Mouse (Mus musculus): ENCODE data around the gene Gm8765.
"Not testable (repeated sequence)": the region's sequence is repeated elsewhere in the genome, so short reads cannot be mapped to it uniquely, and the experiment has no call there.

DNA sequence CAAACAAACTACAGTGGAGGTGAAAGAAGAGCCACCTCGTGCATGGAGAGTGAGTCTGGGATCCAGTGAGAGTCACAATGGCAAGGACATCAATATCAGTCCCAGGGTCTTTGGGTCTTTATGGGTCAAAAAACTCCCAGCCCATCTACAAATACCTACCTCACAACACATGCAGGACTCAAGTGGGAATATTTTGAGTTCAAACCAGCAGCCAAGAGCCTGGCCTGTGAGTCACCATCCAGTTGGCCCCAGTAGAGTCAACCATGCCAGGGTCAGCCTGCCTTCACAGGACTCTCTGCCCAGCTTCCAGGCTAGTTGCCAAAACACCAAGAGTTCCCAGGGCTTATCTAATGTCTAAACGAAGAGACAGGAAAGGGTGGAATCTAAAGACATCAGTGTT is 49.3 kb upstream of the Gm8765 start:
- not testable (repeated sequence) for TF ChIP-seq CTCF (conservative IDR thresholded peaks at IDR 0.05; ENCODE audit: insufficient read depth, insufficient read length, low read depth, low read length); POLR2A (IDR thresholded peaks at IDR 0.05; ENCODE audit: low read depth, low read length)
